Mouse (Mus musculus) embryo, embryonic 10 days (tissue): ENCODE measurements at regions not wholly inside any gene's neighbourhood (a gene's known extent, or its start where the extent isn't known, plus 50 kb on each side); places are given as distances from the start of the nearest gene placed in this dataset.

Experiments
- DNase-seq: peaks from one replicate; pipeline ENCODE4 v3.0.0-alpha.2; 2015; ENCODE audit warnings: low spot score

GRCm38 (mm10) chr9:74021339-74021738 lies 52.6 kb upstream of the Unc13c start:
- DNase-seq: peak; percentile 43

- DNase-seq: no peak
Observed at GRCm38 (mm10) chr9:74023922-74024321, 55.2 kb upstream of the Unc13c start.

- no peak for DNase-seq
Observed at GRCm38 (mm10) chr9:74026131-74026530, 57.4 kb upstream of the Unc13c start.

- DNase-seq: peak; percentile 54
Observed at GRCm38 (mm10) chr9:74028438-74028837, 59.7 kb upstream of the Unc13c start.

GRCm38 (mm10) chr9:74045936-74046335 lies 64.2 kb upstream of the Wdr72 start:
- DNase-seq: no peak

- no peak for DNase-seq
Observed at GRCm38 (mm10) chr9:74049776-74050175, 60.4 kb upstream of the Wdr72 start.

GRCm38 (mm10) chr9:74056709-74057108 lies 53.4 kb upstream of the Wdr72 start:
- DNase-seq: no peak

- DNase-seq: no peak
Observed at GRCm38 (mm10) chr9:74057476-74058076, 52.6 kb upstream of the Wdr72 start.

GRCm38 (mm10) chr9:74058269-74058871 lies 51.8 kb upstream of the Wdr72 start:
- DNase-seq: no peak
